Mouse (Mus musculus) CH12.LX (cell line): ENCODE measurements around the gene Xpo4.

Experiments used
- BHLHE40 ChIP-seq: IDR thresholded peaks from 2 replicates; pipeline ENCODE4 v1.6.1; 2011; ENCODE audit warnings: mild to moderate bottlenecking, low read depth, low read length, improper control_type of control experiment
- CTCF ChIP-seq, 2 experiments: IDR thresholded peaks in 1 of 2; conservative IDR thresholded peaks in 1 of 2; 2 replicates each; pipeline ENCODE4 v1.5.1; 2011 to 2012; ENCODE audit warnings: low read depth in 2 of 2, low read length in 2 of 2, improper control_type of control experiment in 1 of 2, inconsistent platforms in 1 of 2, mild to moderate bottlenecking in 1 of 2, moderate library complexity in 1 of 2
- EP300 ChIP-seq: IDR thresholded peaks from 2 replicates; pipeline ENCODE4 v1.6.1; 2011; ENCODE audit warnings: low read length, improper control_type of control experiment
- MEF2A ChIP-seq: IDR thresholded peaks from 2 replicates; pipeline ENCODE4 v1.6.1; 2014; ENCODE audit warnings: low read depth, mild to moderate bottlenecking, inconsistent platforms, low read length, improper control_type of control experiment, borderline replicate concordance
- NELFE ChIP-seq: IDR thresholded peaks from 2 replicates; pipeline ENCODE4 v1.6.1; 2011; ENCODE audit warnings: low read depth, low read length, improper control_type of control experiment
- SIN3A ChIP-seq: IDR thresholded peaks from 2 replicates; pipeline ENCODE4 v1.6.1; 2012; ENCODE audit warnings: low read length, improper control_type of control experiment, inconsistent platforms
- ZKSCAN1 ChIP-seq: IDR thresholded peaks from 2 replicates; pipeline ENCODE4 v1.6.1; 2012; ENCODE audit warnings: low read depth, inconsistent platforms, low read length, improper control_type of control experiment, borderline replicate concordance

GRCm38 (mm10) chr14:57695550-57695949 lies 30.3 kb upstream of the Xpo4 start:
- no peak for TF ChIP-seq EP300
- TF ChIP-seq ZKSCAN1, result no peak
- TF ChIP-seq CTCF (conservative IDR thresholded peaks at IDR 0.05 in 1 of 2, IDR thresholded peaks at IDR 0.05 in 1 of 2; ENCODE audit: low read depth in 2 of 2, low read length in 2 of 2), result peak; percentile 40 to 81
- no peak for TF ChIP-seq BHLHE40
- TF ChIP-seq MEF2A, result no peak
- TF ChIP-seq SIN3A, result no peak
- TF ChIP-seq NELFE, result 0 out of 2 replicates have a peak, but pooled peaks have one; percentile 32
